Mouse (Mus musculus) spleen, adult 12 weeks (tissue): ENCODE data around the gene Olah.
"Not testable (repeated sequence)": the region's sequence is repeated elsewhere in the genome, so short reads cannot be mapped to it uniquely, and the experiment has no call there.

ENCODE experiments used
- DNase-seq: peaks from one replicate; pipeline ENCODE4 v3.0.0; 2022; ENCODE audit warnings: low spot score

The Olah gene

GRCm38 (mm10) chr2:3397110-3397509, at the start of gene Olah:
Olah (minus strand) TSS chr2:3397210.
- DNase-seq = not testable (repeated sequence)

- no peak for DNase-seq
Observed at GRCm38 (mm10) chr2:3445984-3446383, 49.0 kb upstream of the Olah start.

- no peak for DNase-seq
Observed at GRCm38 (mm10) chr2:3444206-3444605, 47.2 kb upstream of the Olah start.

GRCm38 (mm10) chr2:3437956-3438355, 40.9 kb upstream of the Olah start:
- no peak for DNase-seq

- DNase-seq = no peak
Observed at GRCm38 (mm10) chr2:3435369-3436061, 38.5 kb upstream of the Olah start.

- no peak for DNase-seq
Observed at GRCm38 (mm10) chr2:3430956-3431355, 33.9 kb upstream of the Olah start.

GRCm38 (mm10) chr2:3424579-3424910, 27.5 kb upstream of the Olah start:
- DNase-seq = no peak

GRCm38 (mm10) chr2:3423841-3424578, 27.0 kb upstream of the Olah start, which contains the start of gene Dclre1c:
Dclre1c (plus strand) TSS chr2:3424131.
- DNase-seq = peak; percentile 85

GRCm38 (mm10) chr2:3422548-3422947, 25.5 kb upstream of the Olah start, which contains the start of gene Meig1:
Meig1 (minus strand) TSS chr2:3422648.
- no peak for DNase-seq

GRCm38 (mm10) chr2:3420157-3420556, 23.1 kb upstream of the Olah start:
- DNase-seq = no peak

GRCm38 (mm10) chr2:3418883-3419431, 21.9 kb upstream of the Olah start:
- DNase-seq = peak; percentile 87

GRCm38 (mm10) chr2:3415676-3416075, 18.7 kb upstream of the Olah start:
- no peak for DNase-seq

GRCm38 (mm10) chr2:3414241-3414640, 17.2 kb upstream of the Olah start:
- DNase-seq = peak; percentile 23

- DNase-seq = no peak
Observed at GRCm38 (mm10) chr2:3407756-3408155, 10.7 kb upstream of the Olah start.

GRCm38 (mm10) chr2:3405981-3406380, 9.0 kb upstream of the Olah start:
- DNase-seq = no peak

GRCm38 (mm10) chr2:3391945-3392344, 5.1 kb downstream of the Olah start:
- DNase-seq = no peak

- DNase-seq = no peak
Observed at GRCm38 (mm10) chr2:3387105-3387860, 9.7 kb downstream of the Olah start.

GRCm38 (mm10) chr2:3365127-3365526, 31.9 kb downstream of the Olah start:
- no peak for DNase-seq

GRCm38 (mm10) chr2:3361067-3361466, 35.9 kb downstream of the Olah start:
- no peak for DNase-seq

GRCm38 (mm10) chr2:3357887-3358286, 39.1 kb downstream of the Olah start:
- DNase-seq = no peak

GRCm38 (mm10) chr2:3356311-3356710, 40.7 kb downstream of the Olah start:
- no peak for DNase-seq

- no peak for DNase-seq
Observed at GRCm38 (mm10) chr2:3355793-3356192, 41.2 kb downstream of the Olah start.

- DNase-seq = no peak
Observed at GRCm38 (mm10) chr2:3353160-3353559, 43.9 kb downstream of the Olah start.
